Mouse (Mus musculus) cerebellum, adult 8-10 months (tissue): ENCODE measurements around the gene Btn2a2.
A peak's percentile ranks its signal among the peaks of the same experiment; 100 is the strongest.

Experiments
- DNase-seq: peaks from one replicate; pipeline ENCODE4 v3.0.0; 2022

The Btn2a2 gene

GRCm38 (mm10) chr13:23491990-23492389, 3.3 kb upstream of the Btn2a2 start:
- no peak for DNase-seq

GRCm38 (mm10) chr13:23491263-23491662, 2.6 kb upstream of the Btn2a2 start:
- no peak for DNase-seq

- DNase-seq, result no peak
Measured at GRCm38 (mm10) chr13:23490863-23491262, 2.2 kb upstream of the Btn2a2 start.

- DNase-seq, result no peak
Measured at GRCm38 (mm10) chr13:23485271-23485670, 3.4 kb downstream of the Btn2a2 start.

- DNase-seq, result no peak
Measured at GRCm38 (mm10) chr13:23483153-23483552, 5.5 kb downstream of the Btn2a2 start.

GRCm38 (mm10) chr13:23475658-23476057, 13.0 kb downstream of the Btn2a2 start:
- no peak for DNase-seq

GRCm38 (mm10) chr13:23466911-23467310, 21.7 kb downstream of the Btn2a2 start:
- peak; percentile 61 for DNase-seq

GRCm38 (mm10) chr13:23466306-23466705, 22.4 kb downstream of the Btn2a2 start:
- no peak for DNase-seq

- no peak for DNase-seq
Measured at GRCm38 (mm10) chr13:23465600-23466109, 23.0 kb downstream of the Btn2a2 start, which contains the start of gene Btn1a1. Gene Btn1a1 (minus strand): TSS chr13:23465901.

- no peak for DNase-seq
Measured at GRCm38 (mm10) chr13:23464841-23465366, 23.8 kb downstream of the Btn2a2 start.

GRCm38 (mm10) chr13:23464224-23464637, 24.4 kb downstream of the Btn2a2 start:
- peak; percentile 47 for DNase-seq

GRCm38 (mm10) chr13:23463381-23464223, 25.1 kb downstream of the Btn2a2 start:
- peak; percentile 90 for DNase-seq

GRCm38 (mm10) chr13:23462669-23463068, 26.0 kb downstream of the Btn2a2 start:
- no peak for DNase-seq

- DNase-seq, result no peak
Measured at GRCm38 (mm10) chr13:23462063-23462462, 26.6 kb downstream of the Btn2a2 start.

GRCm38 (mm10) chr13:23459264-23459846, 29.3 kb downstream of the Btn2a2 start:
- no peak for DNase-seq

GRCm38 (mm10) chr13:23453926-23454325, 34.7 kb downstream of the Btn2a2 start:
- DNase-seq, result no peak

GRCm38 (mm10) chr13:23453362-23453862, 35.2 kb downstream of the Btn2a2 start:
- DNase-seq, result peak; percentile 84

GRCm38 (mm10) chr13:23450398-23450797, 38.3 kb downstream of the Btn2a2 start:
- peak; percentile 92 for DNase-seq

GRCm38 (mm10) chr13:23449235-23450095, 39.2 kb downstream of the Btn2a2 start:
- DNase-seq, result no peak

- DNase-seq, result no peak
Measured at GRCm38 (mm10) chr13:23448758-23449157, 39.9 kb downstream of the Btn2a2 start.

- DNase-seq, result peak; percentile 92
Measured at GRCm38 (mm10) chr13:23446498-23446952, 42.1 kb downstream of the Btn2a2 start.

- peak; percentile 95 for DNase-seq
Measured at GRCm38 (mm10) chr13:23445561-23446320, 42.9 kb downstream of the Btn2a2 start.
